Mouse (Mus musculus): Measurements from ENCODE around the gene Prkar1a. TPM values are rescaled to one million over a fixed set of nuclear protein-coding genes. Genes with fewer than 3 reads are reported as not detected.

The Prkar1a gene
- polyA plus RNA-seq, 1 experiment: 40.8 TPM

GRCm38 (mm10) chr11:109698740-109699139 is 49.5 kb downstream of the Prkar1a start:
- H3K27ac ChIP-seq (ENCODE audit: insufficient read depth, low read depth, low read length): no peak overlapping the region
- TF ChIP-seq POLR2A (IDR thresholded peaks at IDR 0.05; ENCODE audit: low read depth, low read length) (no peak), CTCF (IDR thresholded peaks at IDR 0.05; ENCODE audit: extremely low read depth, insufficient read length, insufficient replicate concordance, low read depth, low read length) (no peak)
- WGBS: 66% methylated on average over 10 of the region's 10 CpGs
- no peak overlapping the region for H3K4me3 ChIP-seq (ENCODE audit: low read depth, low read length)
- no peaks in the 10 kb centered on the region for H3K27me3 ChIP-seq (ENCODE audit: control insufficient read depth, insufficient read depth, low read length)
- peaks cover 22% of the 10 kb centered on the region; the same call in 1 of the 2 replicates for H3K4me1 ChIP-seq (ENCODE audit: control insufficient read depth, insufficient read depth, insufficient read length, low read length)
- H3K36me3 ChIP-seq (ENCODE audit: control insufficient read depth, insufficient read depth, low read length): no peaks in the 10 kb centered on the region

- WGBS: 83% methylated on average over 2 of the region's 2 CpGs
- peaks cover 28% of the 10 kb centered on the region; the same call in 1 of the 2 replicates for H3K4me1 ChIP-seq (ENCODE audit: control insufficient read depth, insufficient read depth, insufficient read length, low read length)
- TF ChIP-seq CTCF (IDR thresholded peaks at IDR 0.05; ENCODE audit: extremely low read depth, insufficient read length, insufficient replicate concordance, low read depth, low read length) (no peak), POLR2A (IDR thresholded peaks at IDR 0.05; ENCODE audit: low read depth, low read length) (no peak)
- no peak overlapping the region for H3K4me3 ChIP-seq (ENCODE audit: low read depth, low read length)
- H3K27me3 ChIP-seq (ENCODE audit: control insufficient read depth, insufficient read depth, low read length): no peaks in the 10 kb centered on the region
- no peak overlapping the region for H3K27ac ChIP-seq (ENCODE audit: insufficient read depth, low read depth, low read length)
- no peaks in the 10 kb centered on the region for H3K36me3 ChIP-seq (ENCODE audit: control insufficient read depth, insufficient read depth, low read length)
Measured at GRCm38 (mm10) chr11:109699784-109700183, 50.6 kb downstream of the Prkar1a start.

- no peaks in the 10 kb centered on the region for H3K36me3 ChIP-seq (ENCODE audit: control insufficient read depth, insufficient read depth, low read length)
- TF ChIP-seq POLR2A (IDR thresholded peaks at IDR 0.05; ENCODE audit: low read depth, low read length): no peak
- no peak for TF ChIP-seq CTCF (IDR thresholded peaks at IDR 0.05; ENCODE audit: extremely low read depth, insufficient read length, insufficient replicate concordance, low read depth, low read length)
- peaks cover 36% of the 10 kb centered on the region; the same call in 1 of the 2 replicates for H3K4me1 ChIP-seq (ENCODE audit: control insufficient read depth, insufficient read depth, insufficient read length, low read length)
- no peak overlapping the region for H3K27ac ChIP-seq (ENCODE audit: insufficient read depth, low read depth, low read length)
- 33% methylated on average over 6 of the region's 6 CpGs for WGBS
- no peaks in the 10 kb centered on the region for H3K27me3 ChIP-seq (ENCODE audit: control insufficient read depth, insufficient read depth, low read length)
- H3K4me3 ChIP-seq (ENCODE audit: low read depth, low read length): no peak overlapping the region
Measured at GRCm38 (mm10) chr11:109700761-109701160, 51.6 kb downstream of the Prkar1a start.

GRCm38 (mm10) chr11:109702031-109702815 is 53.0 kb downstream of the Prkar1a start:
- peaks cover 43% of the 10 kb centered on the region; the same call in 1 of the 2 replicates for H3K4me1 ChIP-seq (ENCODE audit: control insufficient read depth, insufficient read depth, insufficient read length, low read length)
- no peaks in the 10 kb centered on the region for H3K27me3 ChIP-seq (ENCODE audit: control insufficient read depth, insufficient read depth, low read length)
- 24% methylated on average over 10 of the region's 10 CpGs for WGBS
- TF ChIP-seq CTCF (IDR thresholded peaks at IDR 0.05; ENCODE audit: extremely low read depth, insufficient read length, insufficient replicate concordance, low read depth, low read length) (no peak), POLR2A (IDR thresholded peaks at IDR 0.05; ENCODE audit: low read depth, low read length) (no peak)
- no peaks in the 10 kb centered on the region for H3K36me3 ChIP-seq (ENCODE audit: control insufficient read depth, insufficient read depth, low read length)
- H3K27ac ChIP-seq (ENCODE audit: insufficient read depth, low read depth, low read length): peak overlapping the region; percentile 99
- peak overlapping the region; percentile 39 for H3K4me3 ChIP-seq (ENCODE audit: low read depth, low read length)

GRCm38 (mm10) chr11:109703845-109704244 is 54.6 kb downstream of the Prkar1a start:
- Histone ChIP-seq H3K27me3 (ENCODE audit: control insufficient read depth, insufficient read depth, low read length) (no peaks in the 10 kb centered on the region), H3K27ac (ENCODE audit: insufficient read depth, low read depth, low read length) (no peak overlapping the region), H3K4me1 (ENCODE audit: control insufficient read depth, insufficient read depth, insufficient read length, low read length) (peaks cover 38% of the 10 kb centered on the region; the same call in 1 of the 2 replicates), H3K4me3 (ENCODE audit: low read depth, low read length) (no peak overlapping the region), H3K36me3 (ENCODE audit: control insufficient read depth, insufficient read depth, low read length) (no peaks in the 10 kb centered on the region)
- WGBS: 68% methylated on average over 9 of the region's 9 CpGs
- TF ChIP-seq POLR2A (IDR thresholded peaks at IDR 0.05; ENCODE audit: low read depth, low read length) (no peak), CTCF (IDR thresholded peaks at IDR 0.05; ENCODE audit: extremely low read depth, insufficient read length, insufficient replicate concordance, low read depth, low read length) (no peak)

GRCm38 (mm10) chr11:109704311-109705205 is 55.4 kb downstream of the Prkar1a start:
- Histone ChIP-seq H3K27me3 (ENCODE audit: control insufficient read depth, insufficient read depth, low read length) (no peaks in the 10 kb centered on the region), H3K4me1 (ENCODE audit: control insufficient read depth, insufficient read depth, insufficient read length, low read length) (peaks cover 38% of the 10 kb centered on the region; the same call in 1 of the 2 replicates), H3K4me3 (ENCODE audit: low read depth, low read length) (no peak overlapping the region), H3K27ac (ENCODE audit: insufficient read depth, low read depth, low read length) (peak overlapping the region; percentile 76), H3K36me3 (ENCODE audit: control insufficient read depth, insufficient read depth, low read length) (no peaks in the 10 kb centered on the region)
- WGBS: 90% methylated on average over 22 of the region's 22 CpGs
- no peak for TF ChIP-seq POLR2A (IDR thresholded peaks at IDR 0.05; ENCODE audit: low read depth, low read length)
- TF ChIP-seq CTCF (IDR thresholded peaks at IDR 0.05; ENCODE audit: extremely low read depth, insufficient read length, insufficient replicate concordance, low read depth, low read length): no peak
